Mouse (Mus musculus) liver, embryonic 12.5 days (tissue): ENCODE data around the gene Haus2. TPM values are rescaled to one million over a fixed set of nuclear protein-coding genes. Genes with fewer than 3 reads are reported as not detected.

Experiments
- polyA plus RNA-seq: library from polyadenylated mRNA; unstranded; fragments of >200 nt; fragmentation: Nextera tagmentation; extraction: Ambion mirVana; gene quantifications from 2 replicates; pipeline ENCODE4 v1.2.1, GENCODE M21; 2016

Haus2 gene
- polyA plus RNA-seq, 1 experiment from 2014 or later: 21.7 TPM

Other genes starting within 250 kb of the Haus2 start
- gene Ganc, start 205.5 kb upstream of the Haus2 start, polyA plus RNA-seq: 5.0 and 7.3 TPM in 2 replicates
- 5.0 and 5.4 TPM in 2 replicates for gene Tmem87a, start 205.3 kb upstream of the Haus2 start, polyA plus RNA-seq
- 6.3 and 6.9 TPM in 2 replicates for gene Capn3, start 153.4 kb upstream of the Haus2 start, polyA plus RNA-seq
- 41.9 and 43.4 TPM in 2 replicates for gene Zfp106, start 45.5 kb upstream of the Haus2 start, polyA plus RNA-seq
- gene Snap23, start 41.7 kb upstream of the Haus2 start, polyA plus RNA-seq: 48.5 and 49.6 TPM in 2 replicates
- 16.0 and 18.0 TPM in 2 replicates for gene Lrrc57, start 137 bp downstream of the Haus2 start, polyA plus RNA-seq
- gene Stard9, start 19.7 kb downstream of the Haus2 start, polyA plus RNA-seq: 1.4 and 1.7 TPM in 2 replicates
- gene Cdan1, start 240.7 kb downstream of the Haus2 start, polyA plus RNA-seq: 8.9 and 10.3 TPM in 2 replicates
- 1.4 and 1.6 TPM in 2 replicates for gene Ttbk2, start 241.2 kb downstream of the Haus2 start, polyA plus RNA-seq